8 mouse cellular contexts compared by ENCODE assay signal in genomic region chr9:40637705-40638393, GRCm38 (mm10). TPM values are rescaled to one million over a fixed set of nuclear protein-coding genes. Genes with fewer than 3 reads are reported as not detected.
A peak's percentile ranks its signal among the peaks of the same experiment; 100 is the strongest.
DNase-seq lines count a peak whose midpoint lies in the region; ATAC-seq and TF ChIP-seq lines count a peak whose summit lies in the region.

No protein-coding gene starts in this region.

- TF ChIP-seq CTCF in gastrocnemius, adult 2 months (IDR thresholded peaks at IDR 0.05): no peak

- peak overlapping the region; percentile 63 for H3K27ac ChIP-seq in gastrocnemius, adult 2 months
- peak overlapping the region; percentile 89 for H3K27ac ChIP-seq in forebrain, embryonic 16.5 days (ENCODE audit: low read length)
- H3K27ac ChIP-seq in liver, embryonic 15.5 days (replicated peaks): no peak overlapping the region

- peak; percentile 17 for ATAC-seq in forebrain, embryonic 16.5 days
- ATAC-seq in liver, embryonic 15.5 days (ENCODE audit: insufficient read depth): no peak

- DNase-seq in gastrocnemius, adult 2 months: no peak
- DNase-seq in gastrocnemius, postnatal 36 days: no peak
- peak; percentile 41 for DNase-seq in CD4-positive helper T cell, adult 2 months (ENCODE audit: low read depth, low spot score)
- no peak for DNase-seq in urinary bladder, postnatal 14 days (ENCODE audit: low spot score)
- DNase-seq in layer of hippocampus, postnatal 10 days (ENCODE audit: low spot score in 2 of 2): no peak
- DNase-seq in right cerebral cortex, postnatal 25 days: no peak

- H3K9me3 ChIP-seq in forebrain, embryonic 16.5 days (ENCODE audit: control insufficient read depth, low read length): no peaks in the 10 kb centered on the region
- H3K9me3 ChIP-seq in liver, embryonic 15.5 days (replicated peaks): no peaks in the 10 kb centered on the region

- peak overlapping the region; percentile 56 for H3K4me2 ChIP-seq in forebrain, embryonic 16.5 days (ENCODE audit: low read length)
- peak overlapping the region; percentile 64 for H3K4me2 ChIP-seq in liver, embryonic 15.5 days

- no peaks in the 10 kb centered on the region for H3K27me3 ChIP-seq in forebrain, embryonic 16.5 days (replicated peaks; ENCODE audit: control insufficient read depth, insufficient read depth, low read length)
- H3K27me3 ChIP-seq in liver, embryonic 15.5 days: no peaks in the 10 kb centered on the region

- intact Hi-C loops in gastrocnemius, adult 2 months (cut with DNase I): no loop called here
- intact Hi-C loops in gastrocnemius, postnatal 36 days (cut with DNase I): loop anchor here (2.0 kb wide), 1 partner anchor 113 kb away; no protein-coding TSS in a partner anchor

- H3K9ac ChIP-seq in forebrain, embryonic 16.5 days (replicated peaks; ENCODE audit: low read depth, low read length): peak overlapping the region; percentile 51
- no peak overlapping the region for H3K9ac ChIP-seq in liver, embryonic 15.5 days

- WGBS in forebrain, embryonic 16.5 days: 21% methylated on average over 8 of the region's 8 CpGs
- 28% methylated on average over 8 of the region's 8 CpGs for WGBS in liver, embryonic 15.5 days (ENCODE audit: insufficient replicate concordance)

- H3K4me1 ChIP-seq in forebrain, embryonic 16.5 days (replicated peaks; ENCODE audit: control insufficient read depth, insufficient read depth, low read length): peaks cover 36% of the 10 kb centered on the region
- peaks cover 8% of the 10 kb centered on the region for H3K4me1 ChIP-seq in liver, embryonic 15.5 days (replicated peaks)

- H3K36me3 ChIP-seq in forebrain, embryonic 16.5 days (ENCODE audit: control insufficient read depth, insufficient read depth): no peaks in the 10 kb centered on the region
- no peaks in the 10 kb centered on the region for H3K36me3 ChIP-seq in liver, embryonic 15.5 days (replicated peaks)

- peak overlapping the region; percentile 84 for H3K4me3 ChIP-seq in gastrocnemius, adult 2 months
- peak overlapping the region; percentile 40 for H3K4me3 ChIP-seq in forebrain, embryonic 16.5 days (replicated peaks; ENCODE audit: low read length)
- H3K4me3 ChIP-seq in liver, embryonic 15.5 days (replicated peaks): peak overlapping the region; percentile 54

RNA-seq across cellular contexts. Expression of gene Gm21915, which starts 32.6 kb away (rescaled TPM):
- not detected for total RNA-seq in gastrocnemius, adult 2 months (2021)
- not detected for total RNA-seq in gastrocnemius, postnatal 36 days (2021)
- not detected in 2 replicates for polyA plus RNA-seq in forebrain, embryonic 16.5 days (2015; fragmentation: Nextera tagmentation; extraction: Ambion mirVana)
- polyA plus RNA-seq in liver, embryonic 15.5 days (2015; fragmentation: Nextera tagmentation; extraction: Ambion mirVana): not detected in 2 replicates
- not detected for total RNA-seq in layer of hippocampus, postnatal 10 days (2021)

RNA-seq across cellular contexts. Expression of gene Clmp, which starts 47.9 kb away (rescaled TPM):
- 1 to 10 TPM; 3.7 to 5.2 TPM for total RNA-seq in gastrocnemius, adult 2 months (2021)
- total RNA-seq in gastrocnemius, postnatal 36 days (2021): 1 to 10 TPM; 3.1 to 6.1 TPM
- polyA plus RNA-seq in forebrain, embryonic 16.5 days (2015; fragmentation: Nextera tagmentation; extraction: Ambion mirVana): 64.7 and 65.5 TPM in 2 replicates
- polyA plus RNA-seq in liver, embryonic 15.5 days (2015; fragmentation: Nextera tagmentation; extraction: Ambion mirVana): 0.75 and 0.92 TPM in 2 replicates
- total RNA-seq in layer of hippocampus, postnatal 10 days (2021): 10 to 100 TPM; 46.5 to 46.6 TPM

Comparison
In these comparisons a context has a peak if more than half of its experiments do, and no peak if none do; other contexts are left out.
1. RNA of gene Clmp, which starts 47.9 kb away (total RNA-seq): 46.5 to 46.6 TPM in layer of hippocampus, postnatal 10 days; 3.1 to 6.1 TPM in gastrocnemius, postnatal 36 days and 3.7 to 5.2 TPM in gastrocnemius, adult 2 months; every median in the first group is over 4 times any median in the second.
2. Peak in every context shown above with its lines, with median percentiles within 50 percentile points of each other: H3K4me3 ChIP-seq.